Mouse (Mus musculus) frontal cortex, postnatal 14 days (tissue): ENCODE results near the gene Gm27021.

ENCODE experiments used
- DNase-seq, 2 experiments: peaks; one replicate each; pipeline ENCODE4 v3.0.0; 2022; ENCODE audit warnings: low spot score in 2 of 2

Gene Gm27021

GRCm38 (mm10) chr8:120568164-120568798, 99.6 kb downstream of the Gm27021 start:
- DNase-seq: no peak

- no peak for DNase-seq
Measured at GRCm38 (mm10) chr8:120567731-120568130, 100.1 kb downstream of the Gm27021 start.

- DNase-seq: no peak
Measured at GRCm38 (mm10) chr8:120566681-120567080, 101.2 kb downstream of the Gm27021 start.

- no peak for DNase-seq
Measured at GRCm38 (mm10) chr8:120565151-120565711, 102.6 kb downstream of the Gm27021 start.

GRCm38 (mm10) chr8:120563851-120564837, 103.7 kb downstream of the Gm27021 start:
- DNase-seq: peak; percentile 58 to 76

GRCm38 (mm10) chr8:120563348-120563724, 104.5 kb downstream of the Gm27021 start:
- no peak for DNase-seq

- DNase-seq: no peak
Measured at GRCm38 (mm10) chr8:120562680-120563347, 105.1 kb downstream of the Gm27021 start.

- no peak for DNase-seq
Measured at GRCm38 (mm10) chr8:120561539-120562435, 106.1 kb downstream of the Gm27021 start.

- no peak for DNase-seq
Measured at GRCm38 (mm10) chr8:120560535-120560934, 107.3 kb downstream of the Gm27021 start.

GRCm38 (mm10) chr8:120559654-120560053, 108.2 kb downstream of the Gm27021 start:
- no peak for DNase-seq
